Mouse (Mus musculus) stomach, postnatal 0 days (tissue): Measurements from ENCODE around the gene Vmn1r43.

ENCODE experiments used
- CTCF ChIP-seq: IDR thresholded peaks from 2 replicates; pipeline ENCODE4 v1.5.1; 2016; ENCODE audit warnings: antibody characterized with exemption, low read depth, mild to moderate bottlenecking, moderate library complexity
- EP300 ChIP-seq: optimal IDR thresholded peaks from 2 replicates; pipeline ENCODE3; 2016; ENCODE audit warnings: antibody characterized with exemption

DNA sequence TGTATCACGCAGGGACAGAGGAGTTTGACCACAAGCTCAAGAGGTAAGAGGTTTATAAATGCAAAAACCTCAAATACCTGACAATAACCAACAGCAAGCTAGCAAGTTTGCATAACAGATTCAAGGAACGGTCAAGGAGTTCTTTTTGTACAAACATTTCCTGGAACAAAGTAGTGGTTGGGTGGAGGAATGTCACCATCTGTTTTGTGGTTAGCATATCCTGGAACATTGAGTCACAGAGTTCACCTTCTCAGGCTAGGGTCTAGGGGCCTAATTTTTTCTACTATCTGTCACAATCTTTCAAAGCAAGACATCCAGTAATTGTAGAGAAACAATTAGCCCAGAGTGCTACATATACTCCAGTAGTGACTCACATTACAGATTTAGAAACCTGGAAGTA lies 8.9 kb downstream of the Vmn1r43 start:
- no peak for TF ChIP-seq CTCF
- TF ChIP-seq EP300: no peak
